Mouse (Mus musculus): ENCODE measurements around the gene Tmem30c. TPM values are rescaled to one million over a fixed set of nuclear protein-coding genes. Genes with fewer than 3 reads are reported as not detected.
"Not testable (repeated sequence)": the region's sequence is repeated elsewhere in the genome, so short reads cannot be mapped to it uniquely, and the experiment has no call there.

The Tmem30c gene
- polyA plus RNA-seq, 1 experiment from 2014 or later = not detected

DNA sequence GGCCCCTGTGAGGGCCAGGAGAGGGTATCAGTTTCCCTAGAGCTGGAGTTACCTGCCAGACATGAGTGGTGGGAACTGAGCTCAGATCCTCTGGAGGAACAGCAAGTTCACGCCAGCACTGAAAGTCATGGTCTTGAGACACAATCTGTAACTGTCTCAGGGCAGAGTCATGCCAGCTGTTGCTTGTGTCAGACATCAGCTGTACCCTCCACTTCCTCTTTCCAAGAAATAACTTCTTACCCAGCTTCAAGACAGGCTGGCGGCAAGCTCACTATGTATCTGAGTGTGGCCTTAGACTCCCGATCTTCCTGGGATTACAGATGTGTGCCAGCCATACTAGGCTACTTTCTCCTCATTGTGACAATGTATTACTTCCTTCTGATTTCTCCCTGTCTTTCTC is 46.1 kb downstream of the Tmem30c start:
- no peaks in the 10 kb centered on the region for H3K27me3 ChIP-seq (replicated peaks)
- H3K36me3 ChIP-seq = no peaks in the 10 kb centered on the region
- H3K4me2 ChIP-seq = no peak overlapping the region
- 53% methylated on average over 3 of the region's 3 CpGs for WGBS (ENCODE audit: insufficient replicate concordance)
- H3K9me3 ChIP-seq (replicated peaks) = no peaks in the 10 kb centered on the region
- no peak overlapping the region for H3K4me3 ChIP-seq
- H3K27ac ChIP-seq = no peak overlapping the region
- no peak overlapping the region for H3K9ac ChIP-seq
- no peaks in the 10 kb centered on the region for H3K4me1 ChIP-seq
- ATAC-seq = no peak

DNA sequence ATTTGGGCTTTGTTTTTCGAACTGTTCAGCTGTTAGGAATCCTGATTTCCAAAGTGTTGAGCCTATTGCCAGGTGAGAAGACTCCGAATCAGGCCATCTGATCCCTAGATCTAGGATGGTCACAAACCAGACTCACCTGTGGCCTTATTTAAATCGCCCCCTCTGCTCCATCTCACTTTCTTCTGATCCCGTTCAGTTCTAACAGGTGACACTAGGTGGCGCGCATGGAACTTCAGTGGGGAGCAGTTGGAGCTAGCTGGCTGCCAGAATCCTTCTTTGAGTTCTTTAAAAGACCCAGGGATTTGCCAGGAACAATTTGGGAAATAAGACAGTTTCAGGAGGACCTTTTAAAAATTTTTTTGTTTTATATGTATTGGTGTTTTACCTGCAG is 48.8 kb downstream of the Tmem30c start:
- H3K27me3 ChIP-seq (replicated peaks) = no peaks in the 10 kb centered on the region
- H3K9ac ChIP-seq = no peak overlapping the region
- no peak overlapping the region for H3K4me2 ChIP-seq
- no peaks in the 10 kb centered on the region for H3K36me3 ChIP-seq
- H3K27ac ChIP-seq = no peak overlapping the region
- no peak for ATAC-seq
- no peaks in the 10 kb centered on the region for H3K4me1 ChIP-seq
- H3K9me3 ChIP-seq (replicated peaks) = no peaks in the 10 kb centered on the region
- 4% methylated on average over 6 of the region's 6 CpGs for WGBS (ENCODE audit: insufficient replicate concordance)
- no peak overlapping the region for H3K4me3 ChIP-seq

DNA sequence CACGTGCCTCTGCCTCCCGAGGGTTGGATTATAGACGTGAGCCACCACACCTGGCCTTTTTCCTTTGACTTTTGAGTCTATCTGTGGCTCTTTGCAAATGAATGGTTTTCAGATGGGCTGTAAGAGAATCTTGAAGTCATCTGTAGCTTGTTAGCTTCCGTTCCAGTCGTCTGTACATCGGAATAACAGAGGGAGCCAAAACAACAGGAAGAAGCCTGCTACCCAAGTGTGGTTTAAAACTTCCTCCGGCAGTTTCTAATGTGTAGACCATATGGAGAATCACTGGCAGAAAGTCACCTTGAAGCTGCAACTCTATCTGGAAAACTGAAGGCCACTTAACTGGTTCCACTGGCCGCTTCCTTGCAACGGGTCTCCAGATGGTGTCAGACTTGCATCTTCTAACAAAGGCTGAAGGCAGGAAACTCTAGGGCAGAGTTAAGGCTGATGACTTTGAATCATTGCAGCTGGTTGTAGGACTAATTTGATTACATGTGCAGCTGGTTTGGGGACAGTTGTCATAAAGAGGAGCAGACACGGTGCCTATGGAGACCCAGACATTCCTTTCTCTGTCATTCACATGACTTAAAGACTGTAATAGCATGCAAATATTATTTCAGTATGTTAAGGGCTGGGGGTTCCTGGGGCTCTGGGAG is 49.3 kb downstream of the Tmem30c start:
- no peak overlapping the region for H3K27ac ChIP-seq
- H3K9me3 ChIP-seq (replicated peaks) = no peaks in the 10 kb centered on the region
- no peaks in the 10 kb centered on the region for H3K27me3 ChIP-seq (replicated peaks)
- H3K9ac ChIP-seq = no peak overlapping the region
- no peaks in the 10 kb centered on the region for H3K4me1 ChIP-seq
- H3K36me3 ChIP-seq = no peaks in the 10 kb centered on the region
- H3K4me2 ChIP-seq = no peak overlapping the region
- WGBS (ENCODE audit: insufficient replicate concordance) = 36% methylated on average over 10 of the region's 10 CpGs
- ATAC-seq = no peak
- H3K4me3 ChIP-seq = no peak overlapping the region

DNA sequence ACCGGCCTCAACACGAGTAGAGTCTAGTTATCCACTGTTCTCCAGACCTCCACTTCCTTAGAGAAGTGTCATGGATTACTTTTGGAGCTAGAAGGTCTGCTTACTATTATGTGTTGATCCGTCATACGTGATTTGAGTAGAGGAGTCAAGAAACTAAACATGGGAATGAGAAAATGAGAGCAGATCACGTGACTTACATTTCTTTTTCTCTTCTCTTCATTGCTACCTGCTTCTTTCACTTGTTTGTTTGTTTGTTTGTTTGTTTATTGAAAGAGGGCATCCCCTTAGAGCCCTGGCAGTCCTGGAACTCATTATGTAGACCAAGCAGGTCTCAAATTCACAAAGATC is 49.8 kb downstream of the Tmem30c start:
- 67% methylated on average over 5 of the region's 5 CpGs for WGBS (ENCODE audit: insufficient replicate concordance)
- no peak for ATAC-seq
- H3K9me3 ChIP-seq (replicated peaks) = no peaks in the 10 kb centered on the region

DNA sequence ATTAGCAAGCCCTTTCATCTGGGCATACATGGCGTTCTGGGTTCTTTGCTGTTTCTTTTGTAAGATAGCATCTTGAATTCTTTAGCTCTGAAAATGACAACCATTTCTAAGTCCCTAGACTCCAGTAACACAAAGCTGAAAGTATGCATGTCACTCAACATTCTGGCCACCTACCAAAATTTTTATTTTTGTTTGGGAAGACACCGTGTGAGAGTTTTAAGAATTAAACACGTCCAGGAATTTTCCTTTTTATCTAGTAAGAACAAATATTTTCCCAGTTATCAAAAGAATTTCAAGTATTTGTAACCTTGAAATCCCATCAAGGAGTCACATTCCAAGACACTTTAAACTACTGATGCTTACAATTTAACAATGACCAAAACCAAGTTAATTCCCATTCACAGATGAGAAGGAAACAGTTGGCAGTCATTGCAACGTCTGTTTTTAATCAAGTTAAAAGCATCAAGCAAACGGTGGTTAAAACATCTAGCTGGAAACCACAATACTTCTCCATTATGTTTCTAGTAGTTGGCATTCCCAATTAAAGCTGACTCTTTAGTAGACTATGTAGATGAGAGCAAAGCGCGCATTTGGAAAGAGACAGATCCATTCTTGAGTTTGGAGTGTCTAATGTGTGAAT is 56.7 kb downstream of the Tmem30c start:
- H3K4me1 ChIP-seq = no peaks in the 10 kb centered on the region

More for the DNA sequence above, 49.8 kb downstream of the Tmem30c start:
- no peak overlapping the region for H3K4me3 ChIP-seq
- no peak overlapping the region for H3K27ac ChIP-seq
- H3K4me2 ChIP-seq = no peak overlapping the region
- no peaks in the 10 kb centered on the region for H3K4me1 ChIP-seq
- no peak overlapping the region for H3K9ac ChIP-seq
- no peaks in the 10 kb centered on the region for H3K36me3 ChIP-seq
- no peaks in the 10 kb centered on the region for H3K27me3 ChIP-seq (replicated peaks)

DNA sequence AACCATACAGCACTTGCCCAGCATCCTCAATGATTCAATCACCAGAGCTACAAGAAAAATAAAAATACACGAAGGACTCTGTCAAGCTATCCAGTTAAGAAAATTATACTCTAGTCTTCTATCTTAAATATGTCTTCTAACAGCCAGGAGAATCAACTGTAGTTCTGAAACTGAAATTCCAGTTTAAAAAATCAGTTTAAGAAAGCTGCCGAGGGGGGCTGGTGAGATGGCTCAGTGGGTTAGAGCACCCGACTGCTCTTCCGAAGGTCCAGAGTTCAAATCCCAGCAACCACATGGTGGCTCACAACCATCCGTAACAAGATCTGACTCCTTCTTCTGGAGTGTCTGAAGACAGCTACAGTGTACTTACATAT is 60.7 kb downstream of the Tmem30c start:
- not testable (repeated sequence) for H3K9me3 ChIP-seq (replicated peaks); H3K36me3 ChIP-seq; H3K27me3 ChIP-seq (replicated peaks); H3K9ac ChIP-seq; H3K4me1 ChIP-seq; ATAC-seq; H3K27ac ChIP-seq
- H3K4me2 ChIP-seq = peak overlapping the region; percentile 81
- WGBS (ENCODE audit: insufficient replicate concordance) = 70% methylated on average over 4 of the region's 5 CpGs
- H3K4me3 ChIP-seq = peak overlapping the region; percentile 93

More for the DNA sequence above, 56.7 kb downstream of the Tmem30c start:
- Histone ChIP-seq H3K9ac (no peak overlapping the region), H3K4me2 (no peak overlapping the region), H3K36me3 (no peaks in the 10 kb centered on the region), H3K27ac (no peak overlapping the region), H3K4me3 (no peak overlapping the region), H3K9me3 (replicated peaks) (no peaks in the 10 kb centered on the region), H3K27me3 (replicated peaks) (no peaks in the 10 kb centered on the region)
- no peak for ATAC-seq
- 52% methylated on average over 7 of the region's 7 CpGs for WGBS (ENCODE audit: insufficient replicate concordance)

DNA sequence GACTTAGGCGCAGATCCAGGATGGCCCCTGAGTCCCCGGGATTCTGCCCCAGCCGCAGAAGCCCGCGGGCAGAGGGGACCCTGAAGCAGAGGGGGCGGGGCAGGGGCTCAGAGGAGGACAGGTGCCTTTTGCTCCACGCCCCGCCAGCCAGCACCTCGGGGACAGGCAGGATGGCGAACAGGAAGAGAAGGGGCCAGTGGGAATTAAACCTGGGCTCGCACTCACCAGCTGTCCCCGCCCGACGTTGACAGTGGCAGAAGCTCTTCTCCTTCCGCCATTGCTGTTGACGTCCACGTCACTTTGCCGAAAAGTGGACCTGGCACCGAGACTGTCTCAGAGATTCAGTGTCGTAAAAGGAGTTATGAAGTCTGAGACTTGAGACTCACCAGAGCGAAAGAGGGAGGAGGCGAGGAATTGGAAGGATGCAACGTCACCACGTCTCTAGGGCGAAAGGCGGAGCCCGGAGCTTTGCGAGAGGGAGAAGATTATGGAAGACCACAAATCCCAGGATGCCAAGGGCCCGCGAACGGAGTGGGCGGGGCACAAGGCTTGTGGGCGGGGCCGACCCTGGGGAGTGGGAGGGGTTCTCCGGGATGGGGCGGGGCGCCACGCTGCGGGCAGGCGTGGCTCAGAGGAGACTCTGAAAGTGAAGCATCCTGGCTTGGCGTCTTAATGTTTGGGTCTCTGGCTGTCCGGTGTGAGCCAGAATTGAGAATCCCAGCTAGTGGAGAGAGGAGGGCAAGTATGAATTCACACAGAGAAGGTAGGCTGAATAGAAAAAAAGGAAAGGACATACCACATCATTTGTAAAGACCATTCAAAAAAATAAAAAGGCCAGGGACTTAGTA is 61.4 kb downstream of the Tmem30c start, which contains the start of gene Tbc1d23:
TSS of gene Tbc1d23 (minus strand) at position 416 of the 848 bp plus-strand sequence.
- Histone ChIP-seq H3K4me2 (peak within 1 kb of the TSS; percentile 81), H3K9ac (peak within 1 kb of the TSS; percentile 85), H3K36me3 (no peaks in the 10 kb centered on the region), H3K9me3 (replicated peaks) (no peaks in the 10 kb centered on the region), H3K4me1 (peaks cover 8% of the 10 kb centered on the region), H3K27ac (peak within 1 kb of the TSS; percentile 84), H3K27me3 (replicated peaks) (no peaks in the 10 kb centered on the region), H3K4me3 (peak within 1 kb of the TSS; percentile 93)
- peak; percentile 99 for ATAC-seq
- WGBS (ENCODE audit: insufficient replicate concordance) = 2% methylated on average over 42 of the region's 42 CpGs

DNA sequence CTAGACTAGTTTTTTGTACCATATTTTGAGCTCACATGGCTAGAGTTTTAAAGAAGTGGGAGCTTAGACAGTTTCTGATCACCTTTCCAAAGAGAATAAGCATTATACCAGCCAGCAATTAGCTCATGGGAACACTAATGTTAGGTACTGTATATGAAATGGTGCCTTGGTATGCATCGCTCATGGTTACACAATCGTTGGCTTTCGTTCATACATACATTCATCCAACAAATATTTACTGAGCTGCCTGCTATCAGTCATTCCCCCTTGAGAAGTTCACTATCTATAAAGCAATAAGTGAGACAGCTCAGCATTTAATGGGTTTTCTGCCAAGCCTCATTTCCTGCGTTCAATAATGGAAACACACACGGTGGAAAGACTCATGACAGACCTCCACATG is 66.2 kb downstream of the Tmem30c start:
- Histone ChIP-seq H3K9ac (no peak overlapping the region), H3K4me2 (no peak overlapping the region), H3K27me3 (replicated peaks) (no peaks in the 10 kb centered on the region), H3K9me3 (replicated peaks) (no peaks in the 10 kb centered on the region), H3K27ac (no peak overlapping the region), H3K4me1 (peaks cover 11% of the 10 kb centered on the region), H3K4me3 (no peak overlapping the region), H3K36me3 (0 out of 2 replicates have a peak, but pooled peaks cover 3% of the 10 kb centered on the region)
- 80% methylated on average over 5 of the region's 5 CpGs for WGBS (ENCODE audit: insufficient replicate concordance)
- ATAC-seq = no peak

DNA sequence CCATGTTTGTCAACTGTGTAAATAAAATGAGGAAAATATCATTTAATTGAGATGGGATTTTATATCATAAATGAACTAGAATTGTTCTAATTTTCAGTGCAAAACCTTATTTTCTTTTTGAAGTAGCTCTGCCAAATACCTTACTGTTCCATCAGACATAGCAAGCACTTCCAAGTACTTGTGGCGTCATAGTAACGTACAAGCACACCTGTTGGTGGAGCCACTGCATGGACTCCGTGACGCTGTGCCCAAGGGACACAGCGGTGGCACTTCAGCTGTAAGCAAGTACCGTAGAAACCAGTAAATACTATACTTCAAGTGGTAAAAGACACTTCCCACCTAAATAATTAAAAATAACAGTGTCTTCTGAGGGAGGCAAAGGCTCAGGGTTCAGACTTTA is 72.3 kb downstream of the Tmem30c start:
- whole genome bisulfite sequencing (ENCODE audit: insufficient replicate concordance) = 90% methylated on average over 6 of the region's 6 CpGs
- Histone ChIP-seq H3K4me2 (no peak overlapping the region), H3K4me1 (peaks cover 3% of the 10 kb centered on the region; the same call in 1 of the 2 replicates), H3K36me3 (peaks cover 18% of the 10 kb centered on the region), H3K9ac (no peak overlapping the region), H3K4me3 (no peak overlapping the region), H3K27ac (no peak overlapping the region), H3K27me3 (replicated peaks) (no peaks in the 10 kb centered on the region), H3K9me3 (replicated peaks) (no peaks in the 10 kb centered on the region)
- ATAC-seq = no peak

Other genes with a start within 250 kb of the Tmem30c start
- gene Tmem45a2, start 221.5 kb downstream of the Tmem30c start, polyA plus RNA-seq (2016; fragmentation: Nextera tagmentation; extraction: Ambion mirVana) = 0.08 TPM in 1 of 2 replicates, not detected in the other
- 50.7 and 51.2 TPM in 2 replicates for gene Tomm70a, start 171.2 kb downstream of the Tmem30c start, polyA plus RNA-seq (2016; fragmentation: Nextera tagmentation; extraction: Ambion mirVana)
- 42.5 and 42.6 TPM in 2 replicates for gene Nit2, start 125.5 kb downstream of the Tmem30c start, polyA plus RNA-seq (2016; fragmentation: Nextera tagmentation; extraction: Ambion mirVana)
- 7.5 and 8.2 TPM in 2 replicates for gene Tbc1d23, start 61.4 kb downstream of the Tmem30c start, polyA plus RNA-seq (2016; fragmentation: Nextera tagmentation; extraction: Ambion mirVana)
- 3.8 and 4.3 TPM in 2 replicates for gene Filip1l, start 60.2 kb upstream of the Tmem30c start, polyA plus RNA-seq (2016; fragmentation: Nextera tagmentation; extraction: Ambion mirVana)

Measured in liver, embryonic 12.5 days (tissue).